In the genomic region with DNA sequence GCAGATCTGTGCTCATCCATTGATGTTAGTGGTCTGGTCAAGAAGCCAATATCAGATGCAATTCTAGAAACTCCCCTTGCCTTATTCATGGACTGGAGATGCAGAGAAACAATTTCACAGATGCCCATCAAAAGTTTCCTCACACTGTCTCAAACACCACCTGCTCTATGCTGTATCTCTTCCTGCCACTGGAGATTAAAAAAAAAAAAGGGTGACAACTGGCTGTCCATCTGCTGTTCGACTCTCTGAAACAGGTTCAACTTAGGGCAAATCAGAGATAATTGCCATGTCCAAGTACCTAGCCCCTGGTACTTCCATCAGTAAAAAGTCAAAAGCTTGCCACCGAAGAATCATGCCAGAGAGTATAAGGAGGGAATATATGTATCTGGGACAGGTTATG, we compare ENCODE assay signal across 27 mouse cellular contexts.
"Had no signal": no experiment of that assay in that cellular context is flagged by ENCODE, and none has a peak within 500 bp of the region (broad histone marks: within the 10 kb centered on the region; RNA-seq: fewer than 3 reads in every experiment).

No protein-coding gene starts in this region.

- H3K36me3 ChIP-seq: limb, embryonic 10.5 days; limb, embryonic 12.5 days; limb, embryonic 13.5 days; limb, embryonic 15.5 days; liver, embryonic 12.5 days; liver, embryonic 13.5 days; liver, embryonic 15.5 days; lung, embryonic 15.5 days; midbrain, embryonic 10.5 days; midbrain, embryonic 12.5 days; midbrain, embryonic 13.5 days; midbrain, embryonic 15.5 days; neural tube, embryonic 12.5 days had no signal

- H3K4me2 ChIP-seq: limb, embryonic 12.5 days; limb, embryonic 13.5 days; limb, embryonic 15.5 days; liver, embryonic 11.5 days; liver, embryonic 12.5 days; liver, embryonic 13.5 days; liver, embryonic 15.5 days; lung, embryonic 14.5 days; lung, embryonic 15.5 days; midbrain, embryonic 11.5 days; midbrain, embryonic 12.5 days; midbrain, embryonic 13.5 days; midbrain, embryonic 15.5 days; neural tube, embryonic 12.5 days had no signal

- H3K4me3 ChIP-seq: limb, embryonic 10.5 days; limb, embryonic 12.5 days; limb, embryonic 13.5 days; limb, embryonic 15.5 days; liver, embryonic 12.5 days; liver, embryonic 13.5 days; liver, embryonic 15.5 days; lung, embryonic 15.5 days; megakaryocyte, embryonic 14.5 days; midbrain, embryonic 10.5 days; midbrain, embryonic 12.5 days; midbrain, embryonic 13.5 days; midbrain, embryonic 15.5 days; neural tube, embryonic 12.5 days had no signal

- H3K27me3 ChIP-seq: limb, embryonic 12.5 days; limb, embryonic 13.5 days; limb, embryonic 15.5 days; liver, embryonic 12.5 days; liver, embryonic 13.5 days; liver, embryonic 15.5 days; lung, embryonic 15.5 days; megakaryocyte, embryonic 14.5 days; midbrain, embryonic 12.5 days; midbrain, embryonic 13.5 days; midbrain, embryonic 15.5 days; neural tube, embryonic 12.5 days had no signal

- DNase-seq: left cerebral cortex, postnatal 4 days; liver; liver, embryonic 13.5 days; liver, postnatal 0 days; lung, adult 18-20 months; lung, adult 2 months; lung, embryonic 14.5 days; lung, postnatal 10 days; lung, postnatal 14 days; lung, postnatal 36 days; lung, postnatal 4 days; midbrain, embryonic 14.5 days had no signal
